Mouse (Mus musculus): Measurements from ENCODE around the gene Klhl2. TPM values are rescaled to one million over a fixed set of nuclear protein-coding genes. Genes with fewer than 3 reads are reported as not detected.

Gene Klhl2
- polyA plus RNA-seq, 1 experiment: 5.2 TPM

- WGBS: 91% methylated on average over 3 of the region's 3 CpGs
- no peaks in the 10 kb centered on the region for H3K4me1 ChIP-seq (ENCODE audit: control insufficient read depth, insufficient read depth, insufficient read length)
- no peaks in the 10 kb centered on the region for H3K27me3 ChIP-seq (ENCODE audit: control insufficient read depth, insufficient read depth, low read length)
- H3K27ac ChIP-seq (ENCODE audit: insufficient read depth, low read length): no peak overlapping the region
- H3K36me3 ChIP-seq (ENCODE audit: control insufficient read depth, insufficient read depth, low read length): no peaks in the 10 kb centered on the region
- TF ChIP-seq CTCF (IDR thresholded peaks at IDR 0.05; ENCODE audit: extremely low read depth, insufficient read depth, insufficient read length, insufficient replicate concordance) (no peak), POLR2A (IDR thresholded peaks at IDR 0.05; ENCODE audit: low read depth, low read length) (no peak)
- no peak overlapping the region for H3K4me3 ChIP-seq (ENCODE audit: extremely low read depth, insufficient read depth, insufficient read length)
- DNase-seq (ENCODE audit: low read depth in 1 of 2, low spot score in 2 of 2): no peak
Measured at GRCm38 (mm10) chr8:64798503-64798902, 51.3 kb downstream of the Klhl2 start.

GRCm38 (mm10) chr8:64797751-64798150, 52.1 kb downstream of the Klhl2 start:
- H3K27me3 ChIP-seq (ENCODE audit: control insufficient read depth, insufficient read depth, low read length): no peaks in the 10 kb centered on the region
- no peak overlapping the region for H3K27ac ChIP-seq (ENCODE audit: insufficient read depth, low read length)
- WGBS: 96% methylated on average over 10 of the region's 10 CpGs
- H3K36me3 ChIP-seq (ENCODE audit: control insufficient read depth, insufficient read depth, low read length): no peaks in the 10 kb centered on the region
- DNase-seq (ENCODE audit: low read depth in 1 of 2, low spot score in 2 of 2): no peak
- no peak overlapping the region for H3K4me3 ChIP-seq (ENCODE audit: extremely low read depth, insufficient read depth, insufficient read length)
- no peaks in the 10 kb centered on the region for H3K4me1 ChIP-seq (ENCODE audit: control insufficient read depth, insufficient read depth, insufficient read length)
- TF ChIP-seq POLR2A (IDR thresholded peaks at IDR 0.05; ENCODE audit: low read depth, low read length) (no peak), CTCF (IDR thresholded peaks at IDR 0.05; ENCODE audit: extremely low read depth, insufficient read depth, insufficient read length, insufficient replicate concordance) (no peak)

- 87% methylated on average over 4 of the region's 4 CpGs for WGBS
- peaks cover 10% of the 10 kb centered on the region; the same call in 1 of the 2 replicates for H3K4me1 ChIP-seq (ENCODE audit: control insufficient read depth, insufficient read depth, insufficient read length)
- no peak overlapping the region for H3K27ac ChIP-seq (ENCODE audit: insufficient read depth, low read length)
- no peaks in the 10 kb centered on the region for H3K36me3 ChIP-seq (ENCODE audit: control insufficient read depth, insufficient read depth, low read length)
- no peaks in the 10 kb centered on the region for H3K27me3 ChIP-seq (ENCODE audit: control insufficient read depth, insufficient read depth, low read length)
- DNase-seq (ENCODE audit: low read depth in 1 of 2, low spot score in 2 of 2): no peak
- H3K4me3 ChIP-seq (ENCODE audit: extremely low read depth, insufficient read depth, insufficient read length): no peak overlapping the region
- TF ChIP-seq CTCF (IDR thresholded peaks at IDR 0.05; ENCODE audit: extremely low read depth, insufficient read depth, insufficient read length, insufficient replicate concordance) (no peak), POLR2A (IDR thresholded peaks at IDR 0.05; ENCODE audit: low read depth, low read length) (no peak)
Measured at GRCm38 (mm10) chr8:64791250-64791881, 58.5 kb downstream of the Klhl2 start.

- no peak for TF ChIP-seq POLR2A (IDR thresholded peaks at IDR 0.05; ENCODE audit: low read depth, low read length)
- no peak for TF ChIP-seq CTCF (IDR thresholded peaks at IDR 0.05; ENCODE audit: extremely low read depth, insufficient read depth, insufficient read length, insufficient replicate concordance)
- WGBS: 94% methylated on average over 2 of the region's 2 CpGs
- no peak for DNase-seq (ENCODE audit: low read depth in 1 of 2, low spot score in 2 of 2)
- peaks cover 10% of the 10 kb centered on the region; the same call in 1 of the 2 replicates for H3K4me1 ChIP-seq (ENCODE audit: control insufficient read depth, insufficient read depth, insufficient read length)
- H3K27me3 ChIP-seq (ENCODE audit: control insufficient read depth, insufficient read depth, low read length): no peaks in the 10 kb centered on the region
- no peaks in the 10 kb centered on the region for H3K36me3 ChIP-seq (ENCODE audit: control insufficient read depth, insufficient read depth, low read length)
- no peak overlapping the region for H3K27ac ChIP-seq (ENCODE audit: insufficient read depth, low read length)
- H3K4me3 ChIP-seq (ENCODE audit: extremely low read depth, insufficient read depth, insufficient read length): no peak overlapping the region
Measured at GRCm38 (mm10) chr8:64790418-64790817, 59.4 kb downstream of the Klhl2 start.

GRCm38 (mm10) chr8:64788715-64789114, 61.1 kb downstream of the Klhl2 start:
- WGBS: 38% methylated on average over 4 of the region's 4 CpGs
- TF ChIP-seq POLR2A (IDR thresholded peaks at IDR 0.05; ENCODE audit: low read depth, low read length): no peak
- TF ChIP-seq CTCF (IDR thresholded peaks at IDR 0.05; ENCODE audit: extremely low read depth, insufficient read depth, insufficient read length, insufficient replicate concordance): no peak
- DNase-seq (ENCODE audit: low read depth in 1 of 2, low spot score in 2 of 2): peak; percentile 55 to 64
- Histone ChIP-seq H3K27me3 (ENCODE audit: control insufficient read depth, insufficient read depth, low read length) (no peaks in the 10 kb centered on the region), H3K27ac (ENCODE audit: insufficient read depth, low read length) (no peak overlapping the region), H3K4me3 (ENCODE audit: extremely low read depth, insufficient read depth, insufficient read length) (no peak overlapping the region), H3K4me1 (ENCODE audit: control insufficient read depth, insufficient read depth, insufficient read length) (peaks cover 10% of the 10 kb centered on the region; the same call in 1 of the 2 replicates), H3K36me3 (ENCODE audit: control insufficient read depth, insufficient read depth, low read length) (no peaks in the 10 kb centered on the region)

GRCm38 (mm10) chr8:64786801-64787200, 63.0 kb downstream of the Klhl2 start:
- 84% methylated on average over 2 of the region's 2 CpGs for WGBS
- no peaks in the 10 kb centered on the region for H3K27me3 ChIP-seq (ENCODE audit: control insufficient read depth, insufficient read depth, low read length)
- H3K27ac ChIP-seq (ENCODE audit: insufficient read depth, low read length): no peak overlapping the region
- TF ChIP-seq POLR2A (IDR thresholded peaks at IDR 0.05; ENCODE audit: low read depth, low read length) (no peak), CTCF (IDR thresholded peaks at IDR 0.05; ENCODE audit: extremely low read depth, insufficient read depth, insufficient read length, insufficient replicate concordance) (no peak)
- H3K36me3 ChIP-seq (ENCODE audit: control insufficient read depth, insufficient read depth, low read length): no peaks in the 10 kb centered on the region
- H3K4me3 ChIP-seq (ENCODE audit: extremely low read depth, insufficient read depth, insufficient read length): no peak overlapping the region
- DNase-seq (ENCODE audit: low read depth in 1 of 2, low spot score in 2 of 2): no peak
- peaks cover 10% of the 10 kb centered on the region; the same call in 1 of the 2 replicates for H3K4me1 ChIP-seq (ENCODE audit: control insufficient read depth, insufficient read depth, insufficient read length)

GRCm38 (mm10) chr8:64784235-64784634, 65.6 kb downstream of the Klhl2 start:
- WGBS: 70% methylated on average over 5 of the region's 5 CpGs
- no peak for TF ChIP-seq POLR2A (IDR thresholded peaks at IDR 0.05; ENCODE audit: low read depth, low read length)
- no peak for TF ChIP-seq CTCF (IDR thresholded peaks at IDR 0.05; ENCODE audit: extremely low read depth, insufficient read depth, insufficient read length, insufficient replicate concordance)
- no peak for DNase-seq (ENCODE audit: low read depth in 1 of 2, low spot score in 2 of 2)

More at GRCm38 (mm10) chr8:64784235-64784634, 65.6 kb downstream of the Klhl2 start:
- Histone ChIP-seq H3K36me3 (ENCODE audit: control insufficient read depth, insufficient read depth, low read length) (no peaks in the 10 kb centered on the region), H3K27ac (ENCODE audit: insufficient read depth, low read length) (no peak overlapping the region), H3K27me3 (ENCODE audit: control insufficient read depth, insufficient read depth, low read length) (no peaks in the 10 kb centered on the region), H3K4me3 (ENCODE audit: extremely low read depth, insufficient read depth, insufficient read length) (no peak overlapping the region), H3K4me1 (ENCODE audit: control insufficient read depth, insufficient read depth, insufficient read length) (peaks cover 6% of the 10 kb centered on the region; the same call in 1 of the 2 replicates)

Measured in spleen, adult 2 months (tissue).